Mouse (Mus musculus) layer of hippocampus, adult 2 months (tissue): ENCODE measurements around the gene Dnajc12. TPM values are rescaled to one million over a fixed set of nuclear protein-coding genes. Genes with fewer than 3 reads are reported as not detected.
"Not testable (repeated sequence)": the region's sequence is repeated elsewhere in the genome, so short reads cannot be mapped to it uniquely, and the experiment has no call there.

Experiments
- DNase-seq, 2 experiments: peaks; one replicate each; pipeline ENCODE4 v3.0.0; 2022; ENCODE audit warnings: low spot score in 2 of 2
- H3K27ac ChIP-seq: fragments of 200-600 bp; 2 replicates; pipeline ENCODE4 v1.8.1; 2022
- H3K4me3 ChIP-seq: fragments of 200-600 bp; 2 replicates; pipeline ENCODE4 v1.8.1; 2022; ENCODE audit warnings: mild to moderate bottlenecking
- CTCF ChIP-seq: fragments of 200-600 bp; conservative IDR thresholded peaks from 2 replicates; pipeline ENCODE4 v1.8.1; 2022; ENCODE audit warnings: antibody characterized with exemption, mild to moderate bottlenecking, moderate library complexity
- total RNA-seq, 2 experiments: library from RNA; stranded (reverse); gene quantifications; 2 replicates each; pipeline ENCODE4 v1.2.3; 2021

Dnajc12 gene
- total RNA-seq, 2 experiments from 2014 or later, result 22.5 to 25.2 TPM

DNA sequence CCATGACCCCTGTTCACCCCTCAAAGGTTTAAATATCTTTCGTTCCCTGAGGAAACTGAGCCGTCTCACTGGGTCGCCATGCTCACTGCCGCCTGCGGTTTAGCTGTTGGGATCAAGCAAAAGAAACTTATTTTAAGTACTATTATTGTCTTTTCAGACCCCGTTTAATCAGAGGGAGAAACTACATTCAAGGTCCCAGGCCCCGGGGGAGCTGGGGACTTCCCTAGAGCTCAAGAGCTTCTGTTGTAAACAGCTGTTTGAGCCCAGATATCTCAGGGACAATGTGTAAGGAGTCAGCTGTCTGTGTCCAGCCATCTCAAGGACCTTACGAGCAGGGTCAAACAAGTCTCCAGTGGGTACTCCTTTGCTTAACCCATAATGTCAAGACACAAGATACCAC lies 44.9 kb downstream of the Dnajc12 start:
- Histone ChIP-seq H3K27ac (no peak overlapping the region), H3K4me3 (no peak overlapping the region)
- TF ChIP-seq CTCF, result no peak
- DNase-seq, result no peak

DNA sequence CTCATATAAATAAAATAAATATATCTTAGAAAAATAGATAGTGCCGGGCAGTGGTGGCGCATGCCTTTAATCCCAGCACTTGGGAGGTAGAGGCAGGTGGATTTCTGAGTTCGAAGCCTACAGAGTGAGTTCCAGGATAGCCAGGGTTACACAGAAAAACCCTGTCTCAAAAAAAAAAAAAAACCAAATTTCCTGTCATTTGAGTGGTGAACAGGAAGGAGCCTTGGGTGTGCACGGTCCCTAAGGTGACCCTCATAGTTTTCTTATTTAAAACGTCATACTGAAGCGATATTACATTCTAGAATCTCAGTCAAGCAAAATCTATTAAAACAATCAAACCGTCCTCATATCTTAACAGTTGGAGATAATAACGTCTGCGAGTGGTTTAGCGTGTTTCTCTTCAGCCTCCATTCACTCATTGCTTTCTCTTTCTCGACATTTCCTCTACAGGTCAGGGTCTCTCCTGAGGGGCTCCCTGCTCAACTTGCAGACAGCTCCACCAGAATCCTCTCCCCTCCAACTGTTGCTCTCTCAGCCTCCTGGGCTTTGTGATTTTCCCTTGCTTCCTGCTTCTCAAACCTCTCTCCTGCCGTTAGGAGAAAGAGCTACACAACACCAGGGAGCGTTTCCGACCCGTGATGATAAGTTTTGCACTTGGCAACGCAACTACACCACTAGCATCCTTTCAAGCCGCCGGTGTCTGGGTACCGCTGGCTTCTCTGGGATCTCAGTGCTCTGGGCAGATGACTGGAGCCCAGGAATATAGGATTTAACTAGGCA lies 46.2 kb downstream of the Dnajc12 start:
- peak; percentile 17; the same call in 1 of the 2 replicates for TF ChIP-seq CTCF
- no peak overlapping the region for H3K27ac ChIP-seq
- DNase-seq, result peak; percentile 21 to 31
- H3K4me3 ChIP-seq, result peak overlapping the region; percentile 97

DNA sequence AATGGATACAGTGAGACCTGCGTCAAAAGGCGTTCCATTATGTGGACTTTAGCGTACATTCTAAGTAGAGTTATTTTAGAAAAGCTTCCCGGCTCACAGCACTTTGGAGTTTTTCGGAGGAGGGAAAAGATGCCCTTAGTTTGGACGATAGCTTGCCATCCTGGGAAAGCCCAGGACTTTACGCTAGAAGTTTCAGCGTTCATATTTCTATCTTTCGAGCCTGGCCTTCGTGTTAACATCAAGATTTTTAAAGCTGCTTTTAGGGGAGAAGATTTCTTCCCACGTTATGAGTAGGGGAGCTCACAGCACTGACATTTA lies 46.7 kb downstream of the Dnajc12 start:
- DNase-seq, result no peak
- H3K4me3 ChIP-seq, result peak overlapping the region; percentile 97
- H3K27ac ChIP-seq, result no peak overlapping the region
- TF ChIP-seq CTCF, result no peak

DNA sequence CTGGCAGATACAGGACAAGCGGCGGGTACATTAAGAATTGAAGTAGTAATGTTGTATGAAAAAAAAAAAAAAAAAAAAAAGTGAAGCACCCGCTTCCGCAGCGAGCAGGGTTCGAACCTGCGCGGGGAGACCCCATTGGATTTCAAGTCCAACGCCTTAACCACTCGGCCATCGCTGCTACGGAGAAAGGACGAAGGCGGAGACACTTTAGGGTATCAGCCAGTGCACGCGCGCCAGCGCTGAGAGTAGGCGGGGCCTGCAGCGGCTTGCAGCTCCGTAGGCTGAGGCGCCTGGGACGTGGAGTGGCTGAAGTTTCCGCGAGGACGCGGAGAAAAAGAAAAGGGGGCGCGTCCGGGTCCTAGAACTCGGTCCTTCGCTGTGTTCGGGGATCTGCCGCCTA lies 47.1 kb downstream of the Dnajc12 start:
- Histone ChIP-seq H3K27ac (peak overlapping the region; percentile 63), H3K4me3 (peak overlapping the region; percentile 97)
- DNase-seq, result peak; percentile 97 to 100
- no peak for TF ChIP-seq CTCF

DNA sequence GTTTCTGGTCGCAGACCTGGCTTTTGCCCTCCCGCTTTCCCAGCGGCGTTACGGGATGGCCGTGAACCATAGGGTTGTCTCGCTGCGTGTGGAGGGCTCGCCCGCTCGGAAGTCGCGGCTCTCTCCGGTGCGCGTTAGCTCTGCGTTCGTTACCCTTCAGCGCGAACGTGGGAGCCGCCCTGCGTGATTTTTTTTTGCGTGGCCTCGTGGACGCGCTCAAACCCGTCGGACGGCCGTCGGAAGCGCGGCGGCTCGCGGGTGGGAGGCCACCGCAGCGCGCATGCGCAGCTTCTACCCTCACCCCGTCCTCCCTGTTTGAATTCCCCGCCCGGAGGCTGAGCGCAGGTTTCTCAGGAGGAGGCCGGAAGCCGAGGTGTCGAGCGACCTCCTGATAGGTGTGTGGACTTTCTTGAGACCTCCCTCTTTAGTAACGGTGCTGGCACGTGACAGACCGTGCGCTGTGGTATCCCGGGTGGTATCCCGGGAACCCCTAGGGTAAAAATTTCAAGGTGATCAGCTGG lies 47.6 kb downstream of the Dnajc12 start, which contains the start of gene Ctnna3:
Ctnna3 (plus strand) TSS at position 314 of the 521 bp plus-strand sequence.
- DNase-seq, result peak; percentile 86 to 91
- H3K4me3 ChIP-seq, result peak within 1 kb of the TSS; percentile 97
- H3K27ac ChIP-seq, result peak within 1 kb of the TSS; percentile 63
- TF ChIP-seq CTCF, result no peak

DNA sequence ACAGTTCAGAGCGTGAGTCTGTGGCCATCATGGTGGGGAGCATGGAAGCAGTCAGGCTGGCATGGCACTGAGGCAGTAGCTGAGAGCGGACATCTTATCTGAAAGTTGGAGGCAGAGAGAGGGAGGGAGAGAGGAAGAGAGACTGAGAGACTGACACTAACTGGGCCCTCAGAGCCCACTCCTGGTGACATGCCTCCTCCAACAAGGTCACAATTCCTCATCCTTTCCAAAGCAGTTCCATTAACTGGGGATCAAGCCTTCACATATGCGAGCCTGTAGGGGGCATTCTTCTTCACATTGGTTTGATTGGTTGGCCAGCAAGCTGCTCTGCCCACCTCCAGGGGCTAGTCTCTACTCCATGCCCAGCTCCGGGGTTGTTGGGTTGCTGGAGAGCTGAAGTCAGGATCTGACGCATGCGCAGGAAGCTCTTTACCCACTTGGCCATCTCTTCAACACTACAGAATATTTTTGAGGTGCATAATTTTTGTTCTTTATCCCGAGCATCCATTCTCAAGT lies 49.0 kb downstream of the Dnajc12 start:
- no peak; the same call in 1 of the 2 replicates for TF ChIP-seq CTCF
- Histone ChIP-seq H3K4me3 (no peak overlapping the region), H3K27ac (no peak overlapping the region)
- no peak for DNase-seq

DNA sequence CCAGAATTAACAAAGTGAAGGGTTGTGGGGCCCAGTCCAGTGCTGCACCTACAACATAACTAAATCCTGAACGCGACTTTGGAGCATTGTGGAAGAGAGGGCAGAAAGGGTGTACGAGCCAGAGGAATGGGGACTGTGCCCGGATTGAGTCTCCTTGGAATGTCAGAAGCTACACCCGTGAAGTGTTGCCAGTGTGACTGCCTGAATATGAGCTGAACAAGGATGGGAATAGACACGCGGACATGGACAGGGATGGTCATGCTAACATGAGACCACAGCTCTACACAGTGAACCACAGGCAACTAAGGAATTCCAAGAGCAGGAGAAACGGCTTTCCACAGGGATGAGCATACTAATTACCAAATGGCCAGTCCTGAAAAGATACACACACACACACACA lies 49.9 kb downstream of the Dnajc12 start:
- Histone ChIP-seq H3K4me3 (no peak overlapping the region), H3K27ac (no peak overlapping the region)
- TF ChIP-seq CTCF, result no peak
- no peak for DNase-seq

DNA sequence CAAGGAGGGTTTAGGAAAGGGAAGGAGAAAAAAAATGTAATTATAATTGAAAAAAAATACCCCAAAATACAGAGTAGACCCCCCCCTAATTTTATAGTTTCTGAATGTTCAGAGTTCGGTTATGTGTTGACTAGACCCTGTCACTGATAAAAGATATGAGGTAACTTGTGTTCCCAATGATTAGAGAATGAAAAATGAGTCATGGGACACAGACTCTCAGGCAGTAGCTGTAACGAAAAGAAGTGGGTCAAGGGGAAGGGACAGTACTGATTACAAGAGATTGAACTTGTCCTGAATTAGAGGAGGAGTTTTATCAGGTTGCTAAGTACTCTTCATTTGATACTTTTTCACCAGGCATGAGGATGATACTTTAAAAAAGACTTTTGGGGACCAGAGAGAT lies 50.6 kb downstream of the Dnajc12 start:
- Histone ChIP-seq H3K4me3 (no peak overlapping the region), H3K27ac (no peak overlapping the region)
- DNase-seq, result no peak
- TF ChIP-seq CTCF, result no peak

DNA sequence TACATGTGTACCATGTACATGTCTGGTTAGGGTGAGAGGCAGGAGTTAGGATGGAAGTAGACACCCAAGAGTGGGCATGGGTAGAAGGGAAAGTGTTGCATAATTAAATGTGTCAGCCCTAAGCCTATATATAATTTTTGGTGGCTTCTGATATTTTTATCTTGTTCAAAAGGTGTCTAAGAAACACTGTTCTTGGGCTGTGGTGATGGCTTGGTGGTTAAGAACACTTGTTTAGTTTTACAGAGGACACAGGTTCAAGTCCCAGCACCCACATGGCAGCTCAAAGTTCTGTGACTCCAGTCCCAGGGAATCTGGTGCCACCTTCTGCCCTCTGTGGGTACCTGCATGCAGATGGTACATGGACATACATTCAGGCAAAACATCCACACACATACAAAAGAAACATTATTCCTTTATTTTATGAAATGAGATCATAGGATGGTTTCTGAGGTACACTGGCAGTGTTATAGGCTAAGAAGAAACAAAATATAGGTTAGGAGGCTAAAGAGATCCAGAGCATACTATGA lies 56.6 kb downstream of the Dnajc12 start:
- no peak overlapping the region for H3K4me3 ChIP-seq
- TF ChIP-seq CTCF, result no peak
- no peak for DNase-seq
- no peak overlapping the region for H3K27ac ChIP-seq

DNA sequence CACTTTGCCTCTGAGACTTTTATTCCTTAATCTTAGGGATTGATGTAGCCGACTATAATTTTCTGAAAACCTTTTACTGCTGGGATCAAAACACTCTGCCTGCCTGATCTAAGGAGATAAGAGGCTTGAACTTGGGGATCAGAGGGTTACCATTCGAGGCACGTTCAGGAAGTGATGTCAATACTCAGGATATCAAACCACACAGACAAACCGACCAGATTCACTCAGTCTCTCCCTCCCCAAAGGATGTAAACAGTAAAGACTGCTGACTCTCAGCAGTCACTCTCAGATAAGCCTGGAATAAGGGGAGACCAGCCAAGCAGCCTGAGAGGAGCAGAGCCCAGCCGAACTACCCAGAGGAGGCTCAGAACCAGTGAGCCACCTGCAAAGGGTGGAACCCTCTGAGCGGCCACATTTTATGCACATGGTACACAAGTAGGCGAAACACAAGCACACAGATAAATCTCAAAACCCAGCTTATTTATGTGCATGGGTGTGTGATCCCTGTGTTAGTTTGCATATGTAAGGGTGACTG lies 57.5 kb downstream of the Dnajc12 start:
- no peak for DNase-seq
- TF ChIP-seq CTCF, result no peak
- no peak overlapping the region for H3K27ac ChIP-seq
- H3K4me3 ChIP-seq, result no peak overlapping the region

DNA sequence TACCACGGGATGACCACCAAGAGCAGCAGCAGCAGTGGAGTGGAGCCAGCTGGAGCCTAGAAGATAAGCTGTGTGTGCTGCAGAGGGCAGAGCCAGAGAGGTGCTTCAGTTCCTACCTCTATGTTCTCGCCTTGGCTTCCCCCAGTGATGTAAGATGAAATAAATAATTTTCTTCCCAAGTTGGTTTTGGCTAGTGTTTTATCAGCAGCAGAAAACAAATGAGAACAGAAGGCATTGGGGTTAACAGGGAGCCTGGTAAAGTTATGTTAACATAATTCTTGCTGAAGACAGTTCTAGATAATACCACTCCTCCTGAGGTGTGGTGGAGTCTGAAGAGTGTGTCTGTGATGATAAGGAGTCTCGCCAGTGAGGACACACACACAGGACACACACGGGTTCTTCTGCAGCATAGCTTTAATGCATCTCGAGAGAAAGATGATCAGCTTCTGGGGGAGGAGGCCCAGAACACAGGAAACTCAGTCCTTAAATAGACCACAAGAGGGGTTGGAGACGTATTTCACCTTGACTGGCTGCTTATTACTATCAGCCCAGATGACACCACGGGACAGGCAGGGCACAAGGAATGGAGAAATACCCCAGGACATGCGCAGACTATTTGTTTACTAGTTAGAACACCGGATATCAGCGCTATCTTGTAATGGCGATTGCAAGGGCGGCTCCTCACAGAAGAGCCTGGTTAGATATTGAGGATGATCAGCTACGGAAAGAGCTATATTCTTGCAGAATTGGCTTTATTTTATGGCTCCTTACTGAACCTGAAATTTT lies 62.6 kb downstream of the Dnajc12 start:
- not testable (repeated sequence) for DNase-seq, H3K27ac ChIP-seq

DNA sequence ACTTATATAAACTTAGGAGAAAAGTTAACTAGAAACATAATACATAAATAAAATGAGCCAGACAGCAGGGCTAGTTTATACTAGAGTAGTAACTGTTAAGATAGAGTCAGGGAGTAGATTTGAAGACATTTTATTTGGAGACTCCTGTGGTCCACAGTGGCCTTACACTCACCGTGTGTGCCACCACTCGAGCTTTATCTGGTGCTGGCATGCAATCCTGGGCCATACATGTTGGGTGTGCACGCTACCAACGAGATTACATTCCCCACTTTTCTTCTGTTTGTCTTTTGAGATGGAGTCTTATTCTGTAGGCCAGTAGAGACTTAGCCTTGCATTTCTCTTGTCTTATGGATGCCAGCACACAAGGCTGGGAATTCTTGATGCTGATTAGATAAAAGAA lies 71.7 kb downstream of the Dnajc12 start:
- TF ChIP-seq CTCF, result no peak
- DNase-seq, result no peak
- Histone ChIP-seq H3K4me3 (no peak overlapping the region), H3K27ac (no peak overlapping the region)

More for the DNA sequence above, 62.6 kb downstream of the Dnajc12 start:
- H3K4me3 ChIP-seq, result not testable (repeated sequence)
